Mouse (Mus musculus) heart, postnatal 4 days (tissue): ENCODE measurements around the gene Sfxn1. TPM values are rescaled to one million over a fixed set of nuclear protein-coding genes. Genes with fewer than 3 reads are reported as not detected.
A peak's percentile ranks its signal among the peaks of the same experiment; 100 is the strongest.

ENCODE experiments used
- DNase-seq: peaks from one replicate; pipeline ENCODE4 v3.0.0; 2021
- total RNA-seq, 2 experiments: library from RNA; stranded (reverse); gene quantifications; 2 replicates each; pipeline ENCODE4 v1.2.3; 2021

Gene Sfxn1
- total RNA-seq, 2 experiments from 2014 or later, result 13.5 to 16.5 TPM

DNA sequence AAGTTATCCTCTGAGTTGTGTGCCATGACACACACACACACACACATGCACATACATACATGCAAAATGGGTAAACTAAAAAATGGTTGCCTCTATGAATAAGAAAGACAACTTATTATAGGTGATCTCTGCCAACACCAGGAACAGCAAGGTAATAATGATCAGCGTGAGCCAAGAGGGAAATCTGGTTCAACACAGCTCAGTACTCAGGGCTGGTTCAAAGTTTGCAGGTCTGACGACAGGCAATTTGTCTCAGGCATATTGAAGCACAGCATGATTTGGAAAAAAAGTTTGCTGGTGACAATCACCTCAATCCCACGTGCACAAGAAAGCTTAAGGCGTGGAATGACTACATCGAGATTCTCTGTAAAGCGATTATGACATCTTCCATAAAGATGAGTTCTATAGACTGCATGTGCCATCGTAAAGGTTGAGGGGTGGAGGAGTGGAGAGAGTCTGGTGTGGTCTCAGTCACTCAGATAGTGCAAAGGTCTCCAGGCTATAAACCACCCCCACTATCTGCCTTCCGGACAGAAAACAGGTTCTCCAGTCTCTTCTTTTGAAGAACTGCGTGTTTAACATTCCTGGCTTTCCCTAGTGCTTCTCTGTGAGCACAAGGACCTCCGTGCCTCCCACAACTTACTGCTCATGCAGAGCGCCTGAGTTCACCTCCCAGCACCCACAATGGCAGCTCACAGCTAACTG lies 6.0 kb downstream of the Sfxn1 start:
- DNase-seq, result no peak

DNA sequence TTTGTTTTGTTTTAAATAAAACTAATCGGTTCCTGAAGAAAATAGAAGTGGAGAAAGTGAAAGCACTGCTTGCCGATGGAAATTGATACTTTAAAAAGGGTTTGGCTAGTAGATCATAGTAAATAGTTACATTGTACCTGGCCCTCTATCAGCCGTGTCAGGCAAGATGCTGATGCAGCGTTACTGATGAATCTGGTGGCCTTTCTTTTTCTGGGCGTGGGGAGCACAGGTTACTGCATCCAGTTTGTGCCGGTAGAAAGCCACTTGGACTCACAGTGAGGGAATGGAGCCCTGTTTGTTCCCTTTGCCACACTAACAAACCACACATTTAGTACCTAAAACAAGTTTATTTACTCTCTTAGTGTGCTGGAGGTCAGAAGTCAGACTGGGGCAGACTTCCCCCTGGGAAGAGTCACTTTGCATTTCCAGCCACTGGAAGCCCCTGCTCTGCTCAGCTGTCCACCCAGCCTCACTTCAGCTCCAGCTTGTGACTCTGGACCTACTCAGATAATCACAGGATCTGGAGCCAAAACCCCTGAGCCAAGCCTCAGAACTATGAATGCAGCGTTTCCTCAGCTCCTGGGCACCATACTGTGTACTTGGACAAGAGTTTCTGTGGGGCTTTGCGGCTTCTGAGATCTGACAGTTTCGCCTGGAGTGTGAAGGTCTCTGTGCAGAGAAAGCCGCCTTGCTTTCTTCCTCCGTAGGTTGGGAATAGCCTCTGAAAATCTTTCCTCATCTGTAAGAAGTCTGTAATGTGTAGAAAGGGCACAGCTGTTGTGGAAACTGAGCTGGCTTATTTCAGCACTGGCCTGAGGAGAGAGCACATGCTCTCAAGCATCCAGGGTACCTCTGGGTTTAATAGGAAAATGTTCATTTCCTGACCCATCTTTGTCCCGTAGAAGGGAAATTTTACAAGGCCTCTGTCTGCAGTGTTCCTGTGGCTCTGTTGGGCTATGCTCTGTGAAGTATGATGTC lies 8.4 kb downstream of the Sfxn1 start:
- no peak for DNase-seq

DNA sequence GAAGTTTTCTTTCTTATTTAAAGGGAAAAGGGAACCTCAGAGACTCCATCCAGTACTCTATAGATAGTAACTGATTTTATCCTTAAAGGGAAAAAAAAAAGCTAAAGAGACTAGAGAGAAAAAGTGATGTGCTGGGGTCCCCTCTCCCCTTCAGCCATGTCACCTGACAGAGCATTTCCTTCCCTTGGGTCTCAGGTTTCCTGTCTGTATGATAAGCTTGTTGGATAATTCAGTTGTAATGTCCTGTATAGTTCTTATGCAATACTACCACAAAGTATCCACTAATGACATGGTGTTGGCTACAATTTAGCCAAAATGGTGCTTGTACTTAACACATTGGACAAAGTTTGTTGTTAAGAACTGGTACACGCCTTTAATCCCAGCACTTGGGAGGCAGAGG lies 9.1 kb downstream of the Sfxn1 start:
- no peak for DNase-seq

DNA sequence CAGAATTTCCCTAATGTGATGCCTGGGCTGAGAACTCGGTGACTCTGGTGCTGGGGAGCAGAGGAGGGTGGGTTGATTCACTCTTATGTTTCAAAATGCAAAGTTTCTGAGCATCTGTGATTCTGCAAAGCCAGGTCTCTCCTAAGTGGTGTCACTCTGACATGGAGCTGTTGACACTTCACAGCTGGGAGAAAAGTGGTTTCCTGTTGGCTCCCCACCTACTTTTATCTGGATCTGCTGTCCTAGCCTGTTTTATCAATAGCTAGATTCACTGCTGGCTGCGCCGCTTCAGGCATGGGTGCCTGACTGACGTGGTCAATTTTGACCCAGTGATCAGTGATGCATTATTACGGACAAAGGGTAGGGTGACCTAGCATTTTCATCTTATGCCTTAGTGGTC lies 11.3 kb downstream of the Sfxn1 start:
- DNase-seq, result no peak

DNA sequence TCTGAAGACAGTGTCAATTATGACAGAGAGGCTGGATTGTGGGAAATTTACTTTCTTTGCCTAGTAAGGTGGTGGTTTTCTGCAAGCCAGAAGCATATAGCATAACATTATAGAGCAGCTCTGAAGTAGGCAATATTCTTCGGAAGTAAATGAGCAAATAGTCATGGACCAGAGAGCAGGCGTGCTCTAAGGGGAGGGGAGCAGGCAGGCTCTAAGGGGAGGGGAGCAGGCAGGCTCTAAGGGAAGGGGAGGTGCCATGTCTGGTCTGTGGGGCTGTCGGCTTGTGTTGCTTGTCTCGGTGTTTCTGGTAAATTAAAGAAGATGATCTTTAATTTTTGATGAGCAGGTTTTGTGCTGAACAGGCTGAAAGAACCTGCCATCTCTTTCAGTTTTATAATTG lies 12.5 kb downstream of the Sfxn1 start:
- DNase-seq, result no peak

DNA sequence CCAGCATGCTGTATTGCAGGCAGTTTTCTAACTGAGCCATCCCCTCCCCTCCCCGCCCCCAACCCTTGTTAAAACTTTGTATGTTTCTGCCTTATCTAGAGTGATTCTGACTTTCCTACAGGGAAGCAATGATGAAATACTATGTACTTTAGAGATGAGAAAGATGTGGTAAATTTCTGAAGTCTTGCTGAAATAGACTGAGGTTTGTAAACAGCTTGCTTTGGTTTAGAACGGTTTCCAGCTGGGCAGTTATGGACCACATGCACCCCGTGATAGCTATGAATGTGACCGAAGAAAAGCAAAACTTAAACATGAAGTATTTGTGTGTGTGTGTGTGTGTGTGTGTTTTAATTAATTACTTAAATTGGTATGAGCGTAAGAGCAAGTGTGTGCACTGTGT lies 13.2 kb downstream of the Sfxn1 start:
- no peak for DNase-seq

DNA sequence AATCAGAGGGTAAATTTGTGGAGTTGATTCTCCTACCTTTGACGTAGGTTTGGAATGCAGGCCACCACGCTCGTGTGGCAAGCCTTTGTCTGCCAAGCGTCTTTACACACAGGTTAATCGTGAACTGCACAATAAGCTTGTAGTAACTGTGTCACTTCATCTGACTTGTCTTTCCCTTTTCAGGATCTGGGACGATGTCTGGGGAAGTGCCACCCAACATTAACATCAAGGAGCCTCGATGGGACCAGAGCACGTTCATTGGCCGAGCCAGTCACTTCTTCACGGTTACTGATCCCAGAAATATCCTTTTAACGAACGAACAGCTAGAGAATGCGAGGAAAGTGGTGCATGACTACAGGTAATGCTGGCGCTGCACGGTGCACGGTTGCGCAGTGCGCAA lies 13.6 kb downstream of the Sfxn1 start:
- no peak for DNase-seq

DNA sequence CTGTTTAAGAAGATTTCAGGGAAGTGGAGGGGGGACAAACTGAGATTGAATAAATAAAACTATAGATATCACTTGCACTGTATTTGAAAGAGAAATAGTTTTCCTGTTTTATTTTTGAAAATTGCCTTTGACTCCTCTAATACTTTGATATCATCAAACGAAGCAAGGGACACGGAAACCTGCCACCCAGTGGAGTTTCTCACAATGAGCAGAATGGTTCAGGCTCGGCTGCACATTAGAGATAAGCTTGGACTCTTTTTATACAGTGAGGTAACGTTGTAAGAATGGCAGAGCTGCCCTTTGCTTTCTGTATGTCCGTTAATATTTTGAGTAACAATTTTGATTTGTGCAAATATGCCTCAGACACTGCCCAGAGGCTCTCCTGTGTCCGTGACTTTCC lies 20.1 kb downstream of the Sfxn1 start:
- DNase-seq, result no peak

DNA sequence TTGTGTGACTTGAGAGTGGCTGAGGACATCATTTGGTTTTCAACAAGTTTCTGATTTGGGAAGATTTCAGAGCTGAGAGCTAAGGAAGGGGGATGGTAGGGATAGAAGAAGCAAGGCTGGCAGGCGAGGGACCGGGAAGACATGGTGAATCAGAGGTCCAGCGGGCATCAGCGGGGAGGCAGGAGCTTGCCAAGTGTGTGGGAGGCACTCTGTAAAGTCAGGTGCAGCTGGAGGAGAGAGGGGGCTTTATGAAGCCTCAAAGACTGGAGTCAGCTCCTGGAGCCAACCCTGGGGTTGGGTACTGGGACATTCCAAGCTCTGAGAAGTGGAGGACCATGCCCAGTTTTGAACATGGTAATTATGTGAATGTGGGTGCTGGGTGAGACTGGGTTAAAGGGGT lies 22.7 kb downstream of the Sfxn1 start:
- no peak for DNase-seq

DNA sequence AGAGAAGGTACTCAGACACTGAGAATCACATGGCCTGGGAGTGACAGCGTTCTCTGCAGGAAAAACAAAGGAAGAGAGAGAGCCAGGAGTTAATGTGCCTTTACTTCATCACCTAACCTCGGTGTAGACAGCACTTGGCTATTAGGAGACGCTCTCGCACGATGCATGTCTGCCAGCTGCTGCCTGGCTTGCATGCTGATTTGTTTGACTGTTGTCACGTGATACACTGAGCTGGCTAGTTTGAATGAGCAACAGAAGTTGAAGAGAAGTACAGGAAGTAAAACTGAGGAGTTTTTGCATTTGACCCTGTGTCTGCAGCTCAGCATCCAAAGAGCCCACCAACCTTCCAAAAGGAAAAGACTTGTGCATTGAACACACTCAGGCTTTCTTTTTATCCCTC lies 23.3 kb downstream of the Sfxn1 start:
- DNase-seq, result peak; percentile 19

DNA sequence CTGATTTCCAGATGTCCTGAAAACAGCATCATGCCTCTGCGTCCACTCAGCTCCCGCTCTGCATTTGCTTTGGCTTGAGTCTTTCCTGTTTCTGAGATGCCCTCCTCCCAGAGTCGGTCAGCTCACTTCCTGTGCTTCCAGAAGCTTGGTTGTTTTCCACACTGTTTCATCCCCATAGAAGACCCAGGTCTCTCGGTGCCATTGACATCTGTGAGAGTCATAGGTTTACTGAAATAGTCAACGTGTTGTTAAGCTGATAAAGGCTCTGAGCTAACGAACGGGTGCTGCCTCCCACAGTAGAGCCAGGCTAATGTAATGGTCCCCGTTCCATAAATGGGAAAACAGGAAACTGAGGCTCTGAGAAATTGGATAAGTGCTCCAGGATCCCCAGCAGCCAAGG lies 24.1 kb downstream of the Sfxn1 start:
- no peak for DNase-seq

DNA sequence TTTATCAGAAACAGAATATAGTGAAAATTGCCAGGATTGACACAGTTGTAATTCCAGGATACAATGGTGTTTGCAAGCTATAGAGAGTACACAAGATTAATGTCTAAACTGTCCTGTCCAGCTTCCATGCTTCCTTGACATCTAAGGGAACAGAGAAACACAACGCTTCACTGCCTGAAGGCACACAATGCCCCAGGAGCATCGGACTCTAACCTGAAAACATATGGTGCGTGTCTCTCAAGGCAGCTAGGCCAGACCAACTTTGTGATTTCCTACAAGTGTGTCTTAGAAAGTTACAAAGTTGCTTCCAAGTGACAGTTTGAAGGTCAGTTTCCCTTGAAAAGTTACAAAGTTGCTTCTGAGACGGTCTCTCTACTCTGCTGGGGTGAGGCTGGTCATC lies 25.6 kb downstream of the Sfxn1 start:
- DNase-seq, result no peak

DNA sequence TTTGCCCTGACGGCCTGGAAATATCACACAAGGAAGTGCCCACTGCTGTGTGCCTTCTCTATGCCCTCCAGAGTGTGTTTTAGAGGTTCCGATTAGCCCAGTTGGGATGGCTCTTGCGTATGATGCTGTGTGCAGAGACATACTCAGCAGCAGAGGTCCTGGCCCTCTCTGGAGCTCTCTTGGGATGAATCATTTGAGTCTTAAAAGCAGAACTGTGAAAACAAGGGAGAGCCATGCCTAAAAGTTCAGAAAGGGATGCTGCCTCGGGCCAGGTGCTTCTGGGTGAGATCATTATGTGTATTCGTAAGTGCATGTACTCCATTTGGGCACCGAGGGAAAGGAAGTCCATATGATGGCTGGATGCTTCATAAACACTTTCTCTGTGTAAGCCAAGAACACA lies 26.1 kb downstream of the Sfxn1 start:
- DNase-seq, result no peak

DNA sequence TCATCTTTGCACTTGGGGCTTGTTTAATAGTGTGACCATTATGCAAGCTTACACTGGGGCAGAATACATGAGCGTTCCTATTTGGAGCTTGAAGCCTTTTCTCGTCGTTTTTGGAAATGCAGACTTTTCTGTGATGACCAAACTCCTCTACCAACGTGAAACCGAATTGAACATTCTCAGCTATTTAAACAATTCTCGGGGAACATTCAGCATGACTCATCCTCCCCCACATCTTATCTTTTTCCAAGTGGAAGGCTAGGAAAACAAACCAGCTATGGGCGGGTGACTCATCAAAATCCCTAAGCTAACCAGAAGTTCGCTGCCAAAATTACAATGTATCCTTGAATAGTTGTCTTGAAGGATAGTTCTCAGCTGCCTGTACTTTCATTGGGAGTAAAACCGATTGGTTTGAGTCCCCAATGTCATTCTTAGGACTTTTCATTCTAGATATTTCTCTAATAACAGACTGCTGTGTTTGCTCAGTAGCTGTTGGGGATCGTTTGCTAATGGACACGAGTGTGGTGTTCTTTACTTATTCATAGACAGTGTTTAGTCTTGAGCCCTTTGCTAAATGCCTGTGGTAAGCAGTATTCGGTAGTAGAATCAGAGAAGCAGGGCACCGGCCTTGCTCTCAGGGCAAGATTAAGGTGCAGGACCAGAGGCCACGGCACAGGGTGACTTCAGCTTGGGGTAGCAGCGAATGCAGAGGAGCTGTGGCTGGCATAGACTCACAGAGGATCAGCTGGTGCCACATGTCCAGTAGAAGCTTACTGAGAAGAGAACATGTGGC lies 29.6 kb downstream of the Sfxn1 start:
- DNase-seq, result no peak

DNA sequence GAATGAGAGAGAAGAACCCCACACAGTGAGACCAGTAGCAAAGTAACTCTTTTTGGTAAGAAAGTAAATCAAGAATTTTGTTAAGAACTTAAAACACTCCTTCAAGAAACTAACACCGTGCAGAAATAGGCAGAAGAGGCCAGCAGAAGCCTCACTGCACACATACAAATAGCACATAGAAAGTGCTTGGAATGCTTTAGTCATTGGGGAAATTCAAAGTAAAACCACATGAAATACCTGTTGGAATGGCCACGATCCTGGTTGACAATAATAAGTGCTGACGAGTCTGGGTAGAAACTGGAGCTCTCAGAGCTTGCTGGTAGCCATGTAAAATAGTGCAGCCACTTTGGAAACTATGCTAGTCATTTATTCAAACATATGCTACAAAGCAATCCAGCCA lies 30.4 kb downstream of the Sfxn1 start:
- DNase-seq, result no peak

DNA sequence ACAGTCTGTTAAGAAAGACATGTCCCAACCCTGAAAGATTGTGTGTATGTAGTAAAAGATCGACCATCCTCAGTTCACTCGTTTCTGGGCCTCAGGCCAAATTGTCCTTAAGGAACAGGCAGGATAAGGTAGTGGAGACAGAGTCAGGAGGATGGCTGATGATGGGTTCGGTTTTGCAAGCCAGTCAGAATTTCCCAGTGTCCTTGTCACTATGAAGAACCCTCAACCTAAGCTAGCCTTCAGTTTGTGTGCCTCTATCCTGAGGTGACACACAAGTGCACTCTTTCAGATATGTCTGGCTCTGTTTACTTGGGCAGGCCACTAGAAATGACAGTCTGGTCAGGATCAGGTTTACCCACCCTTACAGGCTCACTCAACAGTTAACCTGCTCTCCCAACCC lies 31.6 kb downstream of the Sfxn1 start:
- no peak for DNase-seq

DNA sequence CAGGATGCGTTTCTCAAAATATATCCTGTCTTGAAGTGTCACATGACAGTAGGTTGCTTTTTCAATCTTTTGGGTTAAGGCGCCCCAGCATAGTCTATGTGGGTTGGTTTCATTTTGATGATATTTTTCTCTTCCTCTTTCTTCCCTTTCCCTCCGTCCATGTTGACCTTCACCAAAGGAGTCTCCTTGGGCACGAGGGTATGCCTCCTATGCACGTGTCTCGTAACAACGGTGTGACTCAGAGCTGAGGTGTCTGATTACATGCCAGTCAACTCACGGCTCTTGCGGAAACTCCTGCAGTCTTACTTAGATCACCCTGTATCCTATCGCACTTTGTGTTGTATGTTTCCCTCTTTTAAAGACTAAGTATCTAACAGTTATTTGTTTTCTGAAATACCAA lies 32.2 kb downstream of the Sfxn1 start:
- no peak for DNase-seq

DNA sequence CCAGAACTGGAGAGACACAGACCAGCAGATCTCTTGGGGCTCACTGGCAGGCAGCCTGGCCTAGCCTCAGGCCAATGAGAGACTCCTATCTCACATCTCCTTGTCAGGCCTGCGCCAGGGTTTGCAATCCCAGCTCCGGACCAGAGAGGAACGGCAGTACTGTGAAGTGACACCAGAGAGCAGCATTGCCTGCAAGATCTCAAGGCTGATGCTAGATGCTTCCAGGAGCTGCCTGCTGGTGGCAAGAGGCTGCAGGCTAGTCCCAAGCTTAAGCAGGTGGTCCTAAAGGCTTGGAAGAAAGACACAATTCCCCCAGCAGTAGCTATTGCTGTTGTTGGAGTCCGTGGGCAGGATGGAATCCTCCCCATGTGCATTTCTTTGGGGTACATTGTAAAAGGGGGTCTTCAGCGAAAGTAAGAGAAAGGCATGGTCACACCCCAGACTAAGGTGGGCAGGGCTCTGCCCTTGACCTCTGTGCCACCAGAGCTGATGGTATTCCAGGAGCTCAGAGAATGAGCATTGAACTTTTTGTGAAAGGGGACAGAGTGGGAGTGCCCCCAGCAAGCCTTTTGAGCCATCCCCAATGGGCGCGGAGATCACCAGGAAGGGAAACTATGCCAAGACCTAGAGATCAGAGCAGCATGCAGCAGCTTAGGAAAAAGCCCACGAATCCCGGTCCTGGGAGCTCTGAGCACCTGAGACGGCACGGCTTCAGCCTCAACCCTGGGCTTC lies 42.3 kb downstream of the Sfxn1 start:
- peak; percentile 84 for DNase-seq

DNA sequence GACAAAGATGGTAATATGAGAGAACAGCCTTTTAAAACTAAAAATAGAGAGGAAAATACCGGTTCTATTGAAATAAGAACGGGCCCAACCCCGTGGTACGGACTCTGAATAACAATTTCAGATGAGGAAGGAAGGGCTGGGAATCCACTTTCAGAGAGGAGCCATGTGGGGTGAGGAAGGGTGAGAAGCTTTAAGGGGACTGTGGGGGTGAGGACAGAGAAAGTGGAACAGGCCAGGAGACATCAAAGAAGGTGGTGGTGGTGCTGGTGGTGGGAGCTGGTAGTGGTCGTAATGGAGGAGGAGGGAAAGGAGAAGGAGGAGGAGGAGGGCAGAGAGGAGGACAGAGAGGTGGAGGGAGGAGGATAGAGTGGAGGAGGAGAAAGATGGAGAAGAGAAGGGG lies 43.3 kb downstream of the Sfxn1 start:
- no peak for DNase-seq

DNA sequence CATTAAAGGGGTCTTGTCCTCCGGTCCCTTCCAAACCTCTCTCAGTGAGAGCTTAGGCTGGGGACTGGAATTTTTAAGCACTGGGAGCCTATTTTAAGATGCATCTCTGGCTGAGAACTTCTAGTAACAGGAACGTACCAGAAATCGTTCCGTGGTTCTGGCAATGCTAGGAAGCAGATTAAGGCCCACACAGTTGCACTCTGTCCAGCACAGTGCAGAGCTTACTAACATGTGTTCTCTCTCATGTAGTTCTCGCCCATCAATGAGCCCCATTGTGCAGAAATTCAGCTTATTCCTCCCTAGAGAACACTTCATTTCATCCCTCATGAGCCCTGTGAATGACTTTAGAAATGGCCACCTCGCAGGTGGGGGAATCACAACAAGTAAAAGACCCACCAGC lies 44.1 kb downstream of the Sfxn1 start:
- DNase-seq, result no peak

DNA sequence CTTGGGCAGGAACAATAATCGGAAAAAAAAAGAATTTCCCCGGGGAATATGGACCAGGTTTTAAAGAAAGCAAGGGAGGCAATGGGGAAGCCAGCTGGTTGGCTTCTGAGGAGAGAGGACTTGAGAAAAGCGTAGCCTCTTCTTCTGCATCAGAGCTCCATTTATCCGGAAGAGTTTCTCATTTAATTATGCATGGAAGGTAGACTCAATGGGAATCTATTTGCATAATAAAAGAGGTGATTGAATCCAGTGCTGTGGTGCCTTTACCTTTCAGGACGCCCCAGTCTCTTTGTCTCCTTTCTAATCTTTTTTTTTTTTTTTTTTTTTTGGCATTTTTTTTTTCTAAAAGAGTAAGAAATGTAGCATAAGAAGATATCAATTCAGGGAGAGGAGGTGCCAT lies 46.7 kb downstream of the Sfxn1 start:
- no peak for DNase-seq

DNA sequence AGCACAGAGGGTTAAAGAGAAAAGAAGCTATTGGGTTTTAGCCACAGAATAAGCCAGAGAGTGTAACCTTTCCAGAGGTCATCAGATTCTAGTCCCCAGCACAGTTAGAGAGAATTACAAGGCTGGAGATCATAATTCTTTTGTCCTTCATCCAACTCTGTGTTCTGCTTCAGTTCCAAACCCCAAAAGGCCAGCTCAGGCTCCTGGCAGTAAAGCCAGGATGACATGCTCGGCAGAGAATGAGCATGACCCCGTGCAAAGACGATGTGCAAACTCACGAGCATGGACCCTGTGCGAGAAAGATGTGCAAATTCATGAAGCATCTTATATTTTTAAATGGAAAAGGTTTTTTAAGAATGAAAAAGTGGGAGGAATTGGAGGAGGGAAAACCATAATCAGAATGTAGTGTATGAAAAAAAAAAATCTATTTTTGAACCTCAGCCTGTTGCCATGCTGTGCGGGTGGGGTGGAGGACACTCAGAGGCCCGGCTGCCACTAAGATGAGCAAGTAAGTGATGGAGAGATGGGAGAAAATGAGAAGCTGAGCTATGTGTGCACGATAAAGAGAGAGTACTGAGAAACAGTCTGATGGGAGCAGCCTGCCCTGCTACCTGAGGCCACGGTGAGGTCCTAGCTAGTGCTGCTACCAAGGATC lies 66.2 kb downstream of the Sfxn1 start:
- no peak for DNase-seq
